Mouse (Mus musculus) A20 (cell line): Measurements from ENCODE around the gene Sohlh1.

ENCODE experiments used
- DNase-seq: peaks from one replicate; pipeline ENCODE4 v3.0.0-alpha.2; 2011; ENCODE audit warnings: low read depth, low spot score

The Sohlh1 gene

DNA sequence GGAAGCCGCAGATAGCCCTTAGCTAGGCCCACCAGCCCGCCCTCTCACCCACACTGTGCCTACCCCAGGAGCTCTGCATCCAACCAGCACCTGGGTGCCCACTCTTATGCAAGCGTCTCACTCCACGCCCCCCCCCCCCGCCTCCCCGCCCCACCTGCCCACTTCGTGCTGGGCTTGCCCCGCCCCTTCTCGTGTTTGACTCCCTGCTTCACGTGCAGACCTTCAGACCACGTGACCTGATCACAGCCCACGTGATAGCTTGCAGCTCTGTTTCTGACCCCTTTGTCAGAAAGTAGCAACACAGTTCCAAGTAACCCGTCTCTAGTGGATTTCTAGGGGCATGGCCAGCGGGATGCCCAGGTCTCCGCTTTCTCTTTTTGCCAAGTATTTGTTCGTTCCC, at the start of gene Sohlh1:
Sohlh1 (minus strand) TSS at position 23 of the 400 bp plus-strand sequence.
- DNase-seq: no peak

DNA sequence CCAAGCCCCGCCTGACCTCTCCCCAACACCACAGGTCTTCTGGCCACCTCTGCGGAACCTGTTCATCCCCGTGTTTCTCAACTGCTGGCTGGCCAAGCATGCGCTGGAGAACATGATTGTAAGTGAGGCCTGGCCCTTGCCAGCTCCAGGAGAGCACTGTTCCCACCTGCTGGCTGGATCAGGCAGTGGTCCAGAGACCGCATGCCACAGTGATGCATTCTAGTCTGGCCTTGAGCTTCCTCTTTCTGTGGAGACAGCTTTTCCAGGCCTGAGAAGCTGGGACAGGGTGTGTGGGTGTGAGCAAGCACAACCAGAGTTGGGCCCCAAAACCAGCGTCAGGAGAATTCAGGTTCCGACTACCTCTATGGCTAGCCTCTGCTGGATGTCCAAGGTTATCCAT, 45.4 kb upstream of the Sohlh1 start:
- no peak for DNase-seq

DNA sequence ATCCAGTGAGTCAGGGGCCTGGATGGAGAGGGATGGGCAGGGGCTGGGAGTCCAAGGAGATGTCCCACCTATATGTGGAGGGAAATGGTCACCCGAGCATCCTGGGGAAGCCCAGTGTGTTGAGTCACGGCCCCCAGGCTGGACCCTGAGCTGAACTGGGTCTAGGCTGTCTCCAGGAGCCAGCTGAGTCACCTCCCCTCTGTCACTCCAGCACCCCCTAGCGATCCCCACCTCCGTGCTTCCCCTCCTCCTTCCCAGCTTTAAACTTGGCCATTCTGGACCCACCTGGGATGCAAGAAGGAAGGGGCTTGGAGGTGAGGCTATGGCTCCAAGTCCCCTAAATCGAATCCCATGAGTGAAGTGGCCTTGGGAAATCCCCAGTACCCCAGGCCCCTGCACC, 41.1 kb upstream of the Sohlh1 start:
- DNase-seq: no peak

DNA sequence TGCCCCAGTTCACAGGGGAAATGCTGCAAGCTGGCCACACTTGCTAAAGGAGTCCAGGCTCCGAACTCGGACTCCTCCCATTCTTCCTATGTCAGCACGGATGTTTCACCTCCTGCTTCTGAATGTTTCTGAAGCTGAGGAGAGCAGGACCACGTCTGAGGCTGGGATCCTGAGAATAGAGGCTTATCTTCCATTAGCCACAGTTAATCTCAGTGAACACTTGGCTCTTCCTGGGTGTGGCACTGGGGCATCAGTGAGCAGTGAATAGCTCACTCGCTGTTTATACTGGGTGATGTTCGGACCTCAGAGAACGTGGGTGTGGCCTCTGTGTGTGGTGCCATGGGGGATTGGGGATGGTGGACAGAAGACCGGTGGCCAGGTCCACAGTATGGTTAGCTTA, 40.2 kb upstream of the Sohlh1 start:
- DNase-seq: no peak

DNA sequence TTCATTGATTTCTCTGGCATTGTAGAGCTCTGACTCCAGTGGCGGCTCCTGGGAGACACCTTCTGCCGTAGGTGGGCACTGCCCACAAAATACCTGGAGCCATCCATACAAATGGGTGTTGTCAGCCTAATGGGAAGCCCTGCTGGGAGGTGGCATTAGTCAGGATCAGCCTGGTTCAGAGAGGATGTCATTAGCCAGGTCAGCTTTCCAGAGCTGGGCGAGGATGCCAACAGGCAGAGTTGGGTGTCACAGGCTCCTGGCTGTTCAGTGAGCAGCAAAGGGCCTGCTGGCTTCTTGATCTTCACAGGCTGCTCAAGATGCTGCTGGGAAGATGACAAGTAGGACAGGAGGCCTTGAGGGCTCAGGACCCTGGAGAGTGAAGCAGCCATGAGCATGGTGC, 37.7 kb upstream of the Sohlh1 start:
- no peak for DNase-seq

DNA sequence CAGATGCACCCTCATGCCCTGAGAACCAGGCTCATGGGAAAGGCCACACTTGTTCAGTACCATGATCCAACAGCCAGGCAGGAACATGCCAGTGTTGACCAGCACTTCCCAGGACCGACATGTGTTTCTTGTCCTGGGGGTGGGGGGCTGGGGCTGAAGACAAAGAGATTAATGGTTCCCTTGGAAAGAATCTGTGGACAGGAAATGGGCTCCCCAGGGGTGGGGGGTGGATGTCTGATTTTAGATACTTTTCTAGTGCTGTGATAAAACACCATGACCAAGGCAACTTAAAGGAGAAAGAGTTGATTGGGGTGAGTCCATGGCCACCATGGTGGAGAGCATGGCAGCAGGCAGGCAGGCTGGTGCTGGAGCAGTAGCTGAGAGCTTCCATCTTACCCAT, 35.2 kb upstream of the Sohlh1 start:
- DNase-seq: no peak

DNA sequence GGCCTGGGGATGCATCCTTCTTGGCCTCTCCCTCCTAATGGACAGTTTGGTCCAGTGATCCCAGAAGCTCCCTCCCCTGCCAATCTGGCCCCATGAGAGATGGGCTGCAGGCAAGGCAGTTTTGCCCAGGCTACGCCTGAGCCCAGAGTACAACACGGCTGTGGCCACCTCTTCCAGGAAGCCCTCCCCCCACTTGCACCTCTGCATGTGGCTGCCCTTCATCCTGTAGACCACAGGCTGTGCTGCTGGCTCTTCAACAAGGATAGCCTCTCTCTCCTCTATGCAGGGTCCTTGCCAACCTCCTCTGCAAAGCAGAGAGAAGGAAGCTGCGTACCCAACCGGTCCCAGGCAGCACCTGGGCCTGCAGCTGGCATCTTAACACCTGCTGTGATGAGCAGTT, 32.0 kb upstream of the Sohlh1 start:
- DNase-seq: no peak

DNA sequence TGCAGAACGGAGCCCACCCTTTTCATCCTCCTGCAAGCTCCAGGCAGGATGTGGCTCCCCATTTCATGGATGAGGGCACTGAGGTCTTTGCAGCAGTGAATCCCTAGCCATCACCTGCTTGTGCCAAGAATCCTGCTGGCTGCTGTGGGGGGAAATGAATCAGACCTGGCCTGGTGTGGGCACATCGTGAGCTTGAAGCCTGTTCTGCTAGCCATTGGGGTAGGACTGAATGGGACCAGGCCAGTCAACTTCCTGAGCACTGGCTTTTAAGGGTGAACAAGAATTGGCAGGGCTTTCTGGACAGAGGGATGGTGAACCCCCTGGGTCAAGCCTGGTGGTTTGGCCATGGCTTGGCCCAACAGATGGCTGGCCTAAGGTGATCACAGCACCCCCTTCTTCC, 31.5 kb upstream of the Sohlh1 start:
- no peak for DNase-seq

DNA sequence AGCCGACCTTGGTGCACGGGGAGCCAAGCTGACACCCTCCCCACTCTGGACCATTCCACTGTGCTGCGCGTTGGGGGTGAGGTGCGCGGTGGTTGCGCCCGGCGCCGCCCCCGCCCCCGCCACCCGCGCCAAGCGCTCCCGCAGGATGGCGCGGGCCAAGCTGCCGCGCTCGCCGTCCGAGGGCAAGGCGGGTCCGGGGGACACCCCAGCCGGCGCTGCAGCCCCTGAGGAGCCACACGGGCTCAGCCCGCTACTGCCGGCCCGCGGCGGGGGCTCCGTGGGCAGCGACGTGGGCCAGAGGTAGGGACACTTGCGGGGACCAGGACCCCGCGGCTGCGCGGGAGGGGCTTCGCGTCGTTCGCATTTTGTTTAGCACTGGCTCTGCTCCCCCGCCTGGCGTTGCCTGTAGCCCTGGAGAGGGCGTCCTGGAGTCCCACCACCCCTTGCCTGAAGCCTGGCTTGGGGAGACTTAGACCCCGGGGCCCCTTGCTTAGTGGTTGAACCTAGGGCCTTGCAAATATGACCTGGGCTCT, 30.8 kb upstream of the Sohlh1 start:
- no peak for DNase-seq

DNA sequence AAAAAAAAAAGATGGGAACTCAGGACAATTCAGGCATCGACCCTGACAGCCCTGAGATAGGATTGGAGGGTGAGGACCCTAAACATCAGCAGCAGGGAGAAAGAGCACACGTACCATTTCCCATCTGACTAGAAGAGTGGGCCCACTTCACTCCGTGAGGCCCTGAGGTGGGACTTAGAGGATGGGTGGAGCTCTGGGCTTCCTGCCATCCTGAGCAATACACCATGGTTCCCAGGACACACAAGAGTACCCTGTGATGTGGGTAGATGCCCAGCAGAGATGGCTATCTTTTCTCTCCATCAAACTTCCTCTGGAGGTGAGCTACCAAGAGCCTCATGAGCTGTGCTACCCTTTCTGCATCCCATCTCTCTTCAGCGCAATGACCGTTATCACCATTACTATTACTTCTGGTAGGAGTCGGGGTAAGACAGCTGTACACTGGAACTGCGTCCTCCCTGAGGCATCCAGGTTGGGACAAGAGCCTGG, 30.2 kb upstream of the Sohlh1 start:
- no peak for DNase-seq

DNA sequence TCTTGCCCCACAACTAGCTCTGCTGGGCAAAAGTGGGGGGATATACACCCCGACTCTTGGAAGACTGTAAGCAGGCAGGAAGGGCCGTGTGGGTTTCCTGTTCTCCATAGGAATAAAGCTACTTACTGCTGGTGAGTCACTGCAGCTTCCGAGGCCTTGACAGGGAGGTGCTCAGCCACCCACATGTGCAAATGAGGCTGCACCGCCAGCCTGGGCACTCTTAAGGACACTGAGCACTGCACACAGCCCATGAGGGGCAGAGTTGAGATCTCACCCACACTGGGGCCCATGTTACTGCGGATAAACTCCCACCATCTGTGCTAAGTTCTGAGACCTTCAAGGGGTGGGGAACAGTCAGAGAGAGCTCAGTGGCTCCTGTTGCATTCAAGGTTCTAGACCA, 19.6 kb upstream of the Sohlh1 start:
- DNase-seq: no peak

DNA sequence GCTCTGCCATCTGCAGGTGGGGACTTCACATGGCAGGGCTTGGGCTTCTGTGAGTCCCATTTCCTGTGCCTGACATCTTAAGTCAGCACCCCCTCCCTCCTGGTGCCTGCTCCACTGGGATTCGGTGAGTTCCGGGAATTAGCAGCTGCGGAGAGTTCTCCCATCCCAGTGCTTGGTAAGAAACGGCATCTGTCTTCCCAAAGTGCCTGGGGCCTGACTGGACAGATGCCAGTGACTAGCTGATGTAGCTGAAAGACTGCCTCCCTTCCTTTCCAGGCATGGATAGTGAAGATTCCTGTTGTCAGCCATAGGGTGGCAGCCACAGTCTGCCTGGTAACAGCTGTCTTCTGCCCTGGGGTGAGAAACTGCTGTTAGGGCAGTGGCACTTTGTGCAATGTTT, 18.4 kb upstream of the Sohlh1 start:
- no peak for DNase-seq

DNA sequence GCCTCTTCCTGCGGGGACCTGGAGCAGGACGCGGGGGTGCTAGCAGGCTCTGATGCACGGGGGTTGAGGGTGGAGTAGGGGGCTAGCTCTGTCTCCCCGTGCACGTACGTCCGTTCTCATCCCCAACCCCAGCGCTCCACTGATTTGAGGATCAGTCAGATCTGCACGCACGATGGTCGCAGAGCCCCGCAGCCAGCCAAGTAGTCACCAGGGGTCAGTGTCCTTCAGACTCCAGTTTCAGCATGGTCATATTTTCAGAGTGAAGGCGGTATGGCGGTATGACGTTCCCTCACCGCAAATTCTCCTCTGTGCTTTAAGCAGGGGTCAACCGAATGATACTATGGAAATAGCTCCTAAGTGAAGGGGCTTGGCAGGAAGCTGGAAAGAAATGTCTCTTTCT, 17.2 kb upstream of the Sohlh1 start:
- no peak for DNase-seq

DNA sequence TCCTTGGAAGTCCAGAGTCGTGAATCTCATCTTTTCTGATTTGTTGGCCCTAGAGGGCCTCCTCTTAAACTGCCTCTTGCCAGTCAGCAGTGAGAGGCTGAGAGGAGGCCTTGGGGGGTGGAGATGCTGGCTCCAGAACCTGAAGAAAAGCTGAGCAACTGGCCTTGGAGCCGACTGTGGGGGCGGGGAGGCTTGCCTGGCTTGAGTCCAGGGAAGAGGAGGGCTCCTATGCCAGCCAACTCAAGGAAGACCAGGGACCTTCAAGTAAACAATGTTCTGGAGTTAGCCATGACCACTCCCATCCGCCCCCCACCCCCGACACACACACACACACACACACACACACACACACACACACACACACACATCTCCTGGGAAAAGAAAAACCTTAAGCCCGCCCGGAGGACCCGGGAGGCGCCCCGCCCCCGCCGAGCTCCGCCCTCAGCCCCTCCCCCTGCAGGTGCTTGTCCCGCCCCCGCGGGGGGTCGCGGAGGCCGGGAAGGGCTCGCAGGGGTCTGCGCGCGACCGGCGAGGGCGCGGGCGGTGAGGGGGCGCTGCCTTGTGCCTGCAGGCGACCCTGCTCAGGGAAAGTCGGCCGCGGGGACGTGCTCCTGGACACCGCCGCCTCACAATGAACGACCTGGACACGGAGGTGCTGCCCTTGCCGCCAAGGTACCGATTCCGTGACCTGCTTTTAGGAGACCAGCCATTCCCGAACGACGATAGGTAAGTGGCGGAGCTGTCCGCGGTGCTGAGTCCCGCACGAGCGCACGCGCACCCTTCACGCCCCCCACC, 16.5 kb upstream of the Sohlh1 start, which contains the start of gene Kcnt1:
Kcnt1 (plus strand) TSS at position 398 of the 795 bp plus-strand sequence.
- no peak for DNase-seq

DNA sequence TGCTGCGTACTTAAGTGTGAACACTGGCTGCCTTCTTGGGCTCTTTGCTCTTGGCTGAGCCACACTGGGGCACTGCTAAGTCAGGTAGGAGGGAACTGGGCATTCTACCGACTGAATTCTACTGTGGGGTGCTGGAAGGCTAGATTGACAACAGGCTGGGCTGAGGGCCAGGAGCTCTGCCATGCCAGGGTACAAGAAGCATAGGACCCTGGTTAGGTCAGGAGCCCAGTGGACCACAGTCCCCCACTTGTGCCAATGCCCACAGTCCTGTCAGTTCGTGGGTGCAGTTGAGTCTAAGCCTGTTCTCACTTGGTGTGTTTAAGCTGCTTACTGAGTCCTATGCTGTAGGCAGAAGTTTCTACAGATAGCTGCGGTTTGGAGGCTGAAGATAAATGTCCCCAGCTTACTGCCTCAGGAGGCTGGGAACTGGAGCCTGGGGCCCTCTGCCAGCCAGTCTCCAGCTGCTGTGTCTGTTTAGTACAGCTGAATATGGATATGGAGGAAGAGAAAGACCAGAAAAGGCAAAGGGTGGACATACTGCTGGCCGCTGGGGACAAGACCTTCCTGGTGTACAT, 15.7 kb upstream of the Sohlh1 start:
- no peak for DNase-seq

DNA sequence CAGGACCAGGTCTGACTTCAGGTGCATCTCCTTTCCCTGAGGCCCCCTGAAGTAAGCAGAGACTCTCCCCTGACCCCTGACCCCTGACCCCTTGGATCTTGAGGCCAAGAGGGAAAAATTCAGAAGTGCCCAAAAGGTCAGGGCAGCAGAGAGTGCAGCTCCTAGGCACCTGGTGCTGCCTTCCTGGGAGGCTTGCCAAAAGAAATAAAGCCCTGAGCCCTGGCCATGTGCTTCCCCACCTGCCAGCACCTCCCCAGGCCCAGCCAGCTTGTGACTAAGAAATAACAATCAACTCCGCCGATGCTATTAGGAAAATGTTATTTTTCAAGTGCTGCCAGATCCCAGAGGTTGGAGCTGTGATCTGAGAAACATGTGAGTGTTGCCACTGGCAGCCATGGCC, 15.0 kb upstream of the Sohlh1 start:
- DNase-seq: no peak

DNA sequence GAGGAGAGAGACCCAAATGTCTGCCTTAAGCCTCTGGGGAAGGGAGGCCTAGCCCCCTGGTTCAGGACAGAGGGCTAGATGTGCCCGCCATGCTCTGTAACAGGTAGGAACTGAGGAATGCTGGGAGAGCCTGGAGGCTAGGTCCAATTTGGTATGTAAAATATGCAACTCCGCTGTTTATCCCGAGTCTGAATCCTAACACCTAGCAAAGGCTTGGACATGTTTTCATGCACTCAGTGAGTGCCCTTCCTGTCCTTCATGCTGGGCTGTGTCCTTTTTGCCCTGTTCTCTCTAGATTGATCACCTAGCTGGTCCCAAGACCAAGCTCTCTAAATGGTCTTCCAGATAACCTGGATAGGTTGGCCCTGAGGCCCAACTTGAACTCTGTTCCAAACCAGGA, 12.8 kb upstream of the Sohlh1 start:
- DNase-seq: no peak

DNA sequence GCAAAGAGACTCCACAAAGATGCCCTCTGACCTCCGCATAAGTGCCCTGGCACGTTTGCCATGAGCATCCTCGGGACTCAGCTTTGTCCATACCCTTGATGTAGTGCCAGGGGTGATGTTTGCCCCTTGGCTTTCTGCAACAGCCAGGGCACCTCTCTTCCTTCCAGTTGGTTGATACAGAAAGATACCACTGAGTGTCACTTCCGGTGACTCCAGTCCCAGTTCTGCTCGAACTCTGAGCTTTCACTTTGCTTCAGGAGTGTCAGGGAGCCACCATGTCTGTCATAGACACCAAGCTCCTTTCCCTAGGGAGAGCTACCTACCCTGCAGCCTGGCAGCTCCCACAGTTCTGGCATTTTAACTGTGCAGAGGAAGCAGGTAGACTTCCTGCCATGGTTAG, 7.0 kb upstream of the Sohlh1 start:
- no peak for DNase-seq

DNA sequence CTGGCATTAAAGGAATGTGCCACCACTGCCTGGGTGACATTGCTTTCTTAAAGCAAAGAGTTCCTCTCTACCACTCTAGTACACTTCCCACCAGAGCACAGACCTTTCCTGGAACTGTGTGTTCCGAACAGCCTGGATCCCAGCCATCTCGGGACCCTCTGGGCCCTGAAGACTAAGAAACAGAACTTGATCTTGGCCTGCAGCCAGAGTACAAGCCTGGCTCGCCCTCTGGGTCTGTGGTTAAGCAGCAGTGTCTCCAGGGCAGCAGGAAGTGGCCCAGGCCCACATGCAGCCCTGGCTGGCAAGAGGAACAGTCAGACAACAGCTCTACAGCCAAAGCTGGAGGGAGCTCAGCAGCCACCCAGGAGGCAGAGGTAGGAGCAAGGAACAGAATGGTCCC, 5.6 kb upstream of the Sohlh1 start:
- no peak for DNase-seq

DNA sequence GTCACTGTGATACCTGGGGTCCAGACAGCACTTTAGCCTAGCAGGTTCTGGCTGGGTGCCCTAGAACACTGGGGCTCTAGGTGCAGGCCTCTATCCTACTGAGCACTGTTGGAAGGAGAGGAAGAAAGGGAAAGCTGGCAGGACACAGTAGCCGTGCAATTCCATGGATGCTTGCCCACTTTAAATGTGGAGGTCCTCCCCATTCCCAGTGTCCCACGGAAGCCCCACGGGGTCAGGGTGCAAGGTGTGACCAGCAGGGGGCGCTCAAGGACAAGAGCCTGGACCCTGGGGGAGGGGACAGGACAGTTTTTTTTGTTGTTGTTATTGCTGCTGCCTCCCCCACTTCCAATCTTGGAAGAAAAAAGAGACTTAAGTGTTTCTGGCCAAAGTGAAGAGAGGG, 3.3 kb upstream of the Sohlh1 start:
- peak; percentile 43 for DNase-seq

DNA sequence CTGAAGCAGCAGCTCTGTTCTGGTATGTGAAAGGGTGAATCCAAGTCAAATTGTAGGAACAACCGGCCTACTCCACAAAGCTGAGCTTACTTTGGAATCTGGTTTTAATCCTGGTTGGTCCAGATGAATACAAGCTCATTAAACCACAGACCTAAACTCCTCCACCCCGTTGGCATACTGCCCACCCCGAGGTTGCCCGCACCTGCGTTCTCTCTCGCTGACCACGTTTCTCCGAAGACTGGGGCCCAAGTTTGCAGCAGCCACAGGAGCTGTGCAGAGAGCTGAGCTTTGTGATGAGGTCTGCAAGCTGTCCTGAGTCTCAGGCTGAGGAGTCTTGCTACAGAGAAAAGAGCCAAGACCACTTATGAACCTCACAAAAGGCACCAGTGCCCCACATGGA, 532 bp downstream of the Sohlh1 start:
- DNase-seq: no peak

DNA sequence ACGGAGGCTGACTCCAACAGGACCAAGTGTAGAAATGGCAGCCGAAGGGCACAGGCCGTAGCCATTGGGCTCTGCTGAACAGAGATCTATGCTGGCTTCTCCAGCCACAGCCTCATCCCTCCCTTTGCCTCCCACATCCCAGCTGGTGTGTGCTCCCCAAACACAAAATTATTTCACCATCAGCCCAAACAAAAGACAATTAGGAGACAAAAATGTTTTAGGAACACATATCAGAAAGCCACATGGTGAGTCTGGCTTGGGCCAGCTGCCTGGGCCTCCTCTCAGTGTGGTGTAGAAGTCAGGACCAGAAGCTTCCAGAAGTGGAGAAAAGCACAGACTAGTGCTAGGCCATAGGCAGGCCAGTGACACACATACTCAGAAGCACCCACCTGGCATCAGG, 3.0 kb downstream of the Sohlh1 start:
- no peak for DNase-seq

DNA sequence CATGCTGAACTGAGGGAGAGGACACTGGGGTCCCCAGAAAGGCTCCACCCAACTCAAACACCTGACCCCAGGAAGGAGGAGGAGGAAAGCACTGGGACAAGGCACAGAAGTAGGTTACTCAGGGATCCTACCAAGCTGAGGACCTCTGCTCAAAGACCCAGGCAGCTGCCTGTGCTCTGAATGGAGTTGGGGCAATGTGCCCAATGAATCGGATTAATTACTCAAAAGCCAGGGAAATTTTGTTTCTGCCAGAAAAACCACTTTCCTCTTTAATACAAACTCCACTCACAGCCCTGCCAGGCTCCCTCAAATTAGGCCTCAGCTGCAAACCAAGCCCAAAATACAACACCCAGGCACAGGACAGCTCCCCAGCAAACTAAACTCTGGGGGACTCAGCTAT, 4.3 kb downstream of the Sohlh1 start:
- no peak for DNase-seq
